Mouse (Mus musculus): ENCODE measurements around the gene Mthfd1l.
"Not testable (repeated sequence)": the region's sequence is repeated elsewhere in the genome, so short reads cannot be mapped to it uniquely, and the experiment has no call there.

Gene Mthfd1l

GRCm38 (mm10) chr10:4123280-4123945, 150.5 kb downstream of the Mthfd1l start:
- not testable (repeated sequence) for DNase-seq

- no peak for DNase-seq
Observed at GRCm38 (mm10) chr10:4124148-4124547, 151.2 kb downstream of the Mthfd1l start.

GRCm38 (mm10) chr10:4125232-4125631, 152.3 kb downstream of the Mthfd1l start:
- DNase-seq = no peak

GRCm38 (mm10) chr10:4126335-4127012, 153.6 kb downstream of the Mthfd1l start:
- peak; percentile 32 to 36 for DNase-seq

- DNase-seq = no peak
Observed at GRCm38 (mm10) chr10:4128411-4128810, 155.5 kb downstream of the Mthfd1l start.

GRCm38 (mm10) chr10:4128915-4129314, 156.0 kb downstream of the Mthfd1l start:
- DNase-seq = no peak

GRCm38 (mm10) chr10:4129461-4129860, 156.5 kb downstream of the Mthfd1l start:
- DNase-seq = no peak

GRCm38 (mm10) chr10:4130034-4130607, 157.2 kb downstream of the Mthfd1l start:
- no peak for DNase-seq

GRCm38 (mm10) chr10:4132735-4133134, 159.8 kb downstream of the Mthfd1l start:
- DNase-seq = no peak

GRCm38 (mm10) chr10:4135100-4135764, 162.3 kb downstream of the Mthfd1l start:
- no peak for DNase-seq

GRCm38 (mm10) chr10:4139531-4139930, 166.6 kb downstream of the Mthfd1l start:
- no peak for DNase-seq

GRCm38 (mm10) chr10:4141689-4142088, 168.8 kb downstream of the Mthfd1l start:
- DNase-seq = peak; percentile 30 to 57

GRCm38 (mm10) chr10:4142816-4143215, 169.9 kb downstream of the Mthfd1l start:
- DNase-seq = no peak

GRCm38 (mm10) chr10:4143381-4143780, 170.5 kb downstream of the Mthfd1l start:
- DNase-seq = no peak

GRCm38 (mm10) chr10:4145080-4145807, 172.3 kb downstream of the Mthfd1l start:
- no peak for DNase-seq

- no peak for DNase-seq
Observed at GRCm38 (mm10) chr10:4146947-4147346, 174.0 kb downstream of the Mthfd1l start.

- no peak for DNase-seq
Observed at GRCm38 (mm10) chr10:4151159-4151558, 178.2 kb downstream of the Mthfd1l start.

GRCm38 (mm10) chr10:4151862-4152776, 179.2 kb downstream of the Mthfd1l start:
- no peak for DNase-seq

GRCm38 (mm10) chr10:4153031-4153430, 180.1 kb downstream of the Mthfd1l start:
- DNase-seq = no peak

GRCm38 (mm10) chr10:4154035-4154434, 181.1 kb downstream of the Mthfd1l start:
- no peak for DNase-seq

GRCm38 (mm10) chr10:4155521-4155920, 182.6 kb downstream of the Mthfd1l start:
- no peak for DNase-seq

GRCm38 (mm10) chr10:4158533-4158932, 185.6 kb downstream of the Mthfd1l start:
- no peak for DNase-seq

Data from cerebellum, adult 18-20 months (tissue).